Mouse (Mus musculus) splenic B cell, adult 2 months (primary cell): ENCODE results near the gene Kcnj14.
A peak's percentile ranks its signal among the peaks of the same experiment; 100 is the strongest.

Experiments
- DNase-seq: peaks from one replicate; pipeline ENCODE4 v3.0.0-alpha.2; 2011; ENCODE audit warnings: low read depth, low spot score
- H3K27me3 ChIP-seq: 2 replicates; pipeline ENCODE4 v1.6.1; 2012; ENCODE audit warnings: mild to moderate bottlenecking, low read length, moderate library complexity, mixed read lengths; ENCODE audit not compliant: control insufficient read depth, poor library complexity, insufficient read depth, severe bottlenecking
- H3K36me3 ChIP-seq: 2 replicates; pipeline ENCODE4 v1.6.1; 2012; ENCODE audit warnings: mild to moderate bottlenecking, low read length, moderate library complexity, mixed read lengths; ENCODE audit not compliant: control insufficient read depth, poor library complexity, insufficient read depth, severe bottlenecking

Kcnj14 gene

DNA sequence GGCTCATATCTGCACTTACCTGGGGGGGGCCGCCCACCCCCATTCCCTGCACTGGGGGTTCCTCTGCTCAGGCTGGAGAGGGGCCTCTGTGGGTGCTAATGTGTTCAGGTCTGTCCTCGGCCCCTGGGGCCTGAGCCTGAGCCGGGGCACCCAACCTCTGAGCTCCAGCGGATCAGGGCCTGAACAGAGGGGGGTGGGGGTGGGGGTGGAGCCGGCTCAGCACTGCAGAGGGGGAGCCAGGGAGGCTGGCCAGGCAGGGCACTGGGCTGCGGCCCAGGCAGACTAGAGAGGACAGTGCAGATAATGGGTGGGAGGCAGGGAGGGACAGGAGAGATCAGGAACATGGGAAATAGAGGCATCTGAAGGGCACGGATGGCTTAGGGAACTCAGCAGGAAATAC is at the start of gene Kcnj14:
Gene Kcnj14 (minus strand): TSS at position 185 of the 400 bp plus-strand sequence.
- no peak for DNase-seq
- H3K27me3 ChIP-seq = no peaks in the 10 kb centered on the region

DNA sequence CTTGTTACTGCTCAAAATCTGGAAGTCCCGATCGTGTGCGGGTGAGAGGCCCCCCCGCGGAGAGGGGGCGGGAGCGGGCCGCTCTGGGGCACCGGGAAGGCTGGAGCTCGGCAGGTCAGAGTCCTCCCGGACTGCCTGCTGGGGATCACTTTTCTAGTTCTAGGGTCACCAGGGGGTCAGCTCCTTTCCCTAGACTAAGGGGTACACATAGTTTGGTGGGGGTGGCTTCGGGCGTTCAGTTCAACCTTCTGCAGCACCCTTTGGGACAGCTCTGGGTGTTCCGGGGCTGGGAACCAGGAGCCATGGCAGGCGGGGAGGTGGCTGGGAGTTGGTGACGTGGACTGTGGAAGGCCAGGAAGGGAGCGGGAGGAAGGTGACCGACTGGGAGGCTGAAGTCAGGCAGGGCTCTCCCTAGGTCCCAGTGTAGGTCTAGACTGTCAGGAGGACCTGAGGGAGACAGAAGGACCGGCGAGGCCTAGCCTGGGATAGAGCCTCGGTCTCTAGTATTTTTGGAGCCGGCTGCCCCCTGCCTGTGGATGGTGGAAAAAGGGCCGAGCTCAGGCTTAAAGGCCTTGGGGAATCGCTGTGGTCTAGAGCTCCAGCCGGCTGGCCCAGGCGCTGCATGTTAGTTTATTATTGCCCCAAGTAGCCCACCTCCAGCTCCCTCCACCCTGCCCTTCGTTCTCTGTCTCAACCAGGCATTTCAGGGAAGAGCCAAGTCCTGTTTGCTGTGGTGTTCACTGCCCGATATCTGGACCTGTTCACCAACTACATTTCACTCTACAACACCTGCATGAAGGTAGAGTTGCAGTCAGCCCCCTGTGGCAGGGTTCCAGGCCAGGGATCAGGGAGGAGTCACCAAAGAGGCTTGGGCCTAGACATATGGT is 48.7 kb upstream of the Kcnj14 start:
- DNase-seq = peak; percentile 63
- Histone ChIP-seq H3K36me3 (peaks cover 6% of the 10 kb centered on the region; the same call in 1 of the 2 replicates), H3K27me3 (no peaks in the 10 kb centered on the region)

More for the DNA sequence above, at the start of gene Kcnj14:
- H3K36me3 ChIP-seq = peaks cover 4% of the 10 kb centered on the region

DNA sequence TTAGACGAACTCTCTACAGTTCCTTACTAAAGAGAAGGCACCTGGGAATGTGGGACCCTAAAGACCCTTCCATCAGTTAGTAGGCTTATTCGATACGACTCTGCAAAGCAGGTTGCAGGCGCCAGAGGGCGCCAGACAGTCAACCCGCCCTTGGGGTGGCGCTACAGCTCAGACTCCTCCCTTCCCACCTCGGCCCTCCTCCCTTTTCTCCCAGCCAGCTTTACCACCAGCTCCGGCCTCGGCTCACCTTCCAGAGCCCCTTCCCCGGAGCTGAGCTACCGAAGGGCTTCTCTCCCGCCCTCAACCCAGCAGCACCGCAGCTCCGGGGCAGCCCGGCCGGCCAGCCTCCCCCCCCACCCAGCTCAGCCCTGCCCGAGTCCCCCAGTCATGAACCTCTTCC is 48.0 kb upstream of the Kcnj14 start, which contains the start of gene Kdelr1:
Gene Kdelr1 (plus strand): TSS at position 149 of the 400 bp plus-strand sequence.
- no peaks in the 10 kb centered on the region for H3K27me3 ChIP-seq
- DNase-seq = peak; percentile 93

DNA sequence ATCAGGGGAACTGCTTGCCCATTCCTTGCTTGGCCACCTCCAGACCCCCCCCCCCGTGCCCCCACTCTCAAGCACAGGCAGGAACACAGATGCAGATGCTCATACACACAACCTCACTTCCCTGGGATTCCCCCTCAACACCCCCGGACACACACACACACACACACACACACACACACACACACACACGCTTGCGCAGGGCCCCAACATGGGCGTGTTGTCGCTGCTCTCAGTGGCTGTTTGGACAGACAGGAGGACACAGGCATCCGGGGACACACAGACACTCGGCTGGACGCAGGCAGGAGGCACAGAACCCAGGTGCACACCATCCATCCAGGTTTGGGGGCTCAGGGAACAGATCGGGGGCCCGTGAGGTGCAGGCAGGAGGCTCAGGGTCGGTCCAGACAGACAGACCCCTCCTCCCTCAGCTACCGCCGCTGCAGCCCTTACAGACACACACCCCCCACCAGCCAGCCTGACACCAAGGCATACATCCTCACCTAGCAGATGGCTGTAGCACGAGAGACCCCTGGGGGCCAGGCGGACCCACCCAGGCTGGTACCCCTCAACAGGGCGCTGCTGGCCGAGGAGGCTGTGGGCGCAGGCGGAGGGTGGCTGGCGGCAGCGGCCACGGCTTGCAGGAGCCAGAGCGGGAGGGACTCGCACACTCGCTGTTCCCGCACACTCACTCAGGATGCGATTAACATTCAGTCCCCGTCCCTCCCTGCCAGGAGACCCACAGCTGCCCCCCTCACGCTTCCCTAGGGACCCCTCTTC is 45.9 kb upstream of the Kcnj14 start:
- DNase-seq = peak; percentile 32
- Histone ChIP-seq H3K27me3 (no peaks in the 10 kb centered on the region), H3K36me3 (0 out of 2 replicates have a peak, but pooled peaks cover 2% of the 10 kb centered on the region)

More for the DNA sequence above, 48.0 kb upstream of the Kcnj14 start, which contains the start of gene Kdelr1:
- H3K36me3 ChIP-seq = 0 out of 2 replicates have a peak, but pooled peaks cover 4% of the 10 kb centered on the region

DNA sequence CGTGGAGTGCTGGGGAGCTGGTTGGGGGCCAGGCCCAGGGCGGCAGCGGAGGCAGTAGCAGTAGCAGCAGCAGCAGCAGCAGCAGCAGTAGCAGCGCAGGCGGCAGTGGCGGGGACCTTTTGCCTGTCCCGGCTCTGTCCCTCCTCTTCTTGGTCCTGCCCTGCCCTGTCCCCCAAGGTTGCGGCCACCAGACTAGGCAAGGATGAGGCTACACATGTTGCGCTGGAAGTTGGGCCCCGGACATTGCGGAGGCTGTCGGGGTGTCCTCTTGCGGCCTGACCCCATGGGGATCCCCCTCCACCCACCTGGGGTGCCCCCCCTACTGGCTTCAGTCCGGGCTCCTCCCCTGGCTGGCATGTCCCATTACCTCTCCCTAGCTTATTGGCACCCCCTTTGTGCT is 45.2 kb upstream of the Kcnj14 start:
- Histone ChIP-seq H3K36me3 (no peaks in the 10 kb centered on the region), H3K27me3 (no peaks in the 10 kb centered on the region)
- DNase-seq = peak; percentile 34

DNA sequence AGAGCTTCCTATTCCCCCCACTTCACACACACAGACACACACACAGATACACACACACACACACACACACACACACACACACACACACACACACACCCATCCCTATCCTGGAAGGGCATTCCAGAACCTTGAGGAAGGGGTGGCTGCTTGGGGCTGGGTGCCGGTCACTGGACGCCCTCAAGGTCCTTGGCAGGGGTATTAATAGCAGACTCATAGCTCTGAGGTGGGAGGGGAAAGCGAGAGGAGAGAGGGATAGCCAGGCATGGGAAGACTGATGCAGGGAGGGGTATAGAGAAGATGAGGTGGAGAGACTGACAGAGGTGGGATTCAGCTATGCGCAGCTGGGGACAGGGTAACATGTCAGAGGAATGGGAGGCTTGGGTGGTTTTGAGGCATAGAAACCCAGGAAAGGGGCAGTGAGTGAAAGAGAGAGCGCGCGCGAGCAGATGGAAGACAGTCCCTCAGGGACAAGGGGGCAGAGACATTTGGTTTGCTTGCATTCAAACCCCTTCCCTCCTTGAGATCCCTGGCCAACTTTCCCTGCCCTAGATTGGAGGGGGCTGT is 44.6 kb upstream of the Kcnj14 start:
- H3K27me3 ChIP-seq = no peaks in the 10 kb centered on the region
- no peaks in the 10 kb centered on the region for H3K36me3 ChIP-seq
- DNase-seq = no peak

DNA sequence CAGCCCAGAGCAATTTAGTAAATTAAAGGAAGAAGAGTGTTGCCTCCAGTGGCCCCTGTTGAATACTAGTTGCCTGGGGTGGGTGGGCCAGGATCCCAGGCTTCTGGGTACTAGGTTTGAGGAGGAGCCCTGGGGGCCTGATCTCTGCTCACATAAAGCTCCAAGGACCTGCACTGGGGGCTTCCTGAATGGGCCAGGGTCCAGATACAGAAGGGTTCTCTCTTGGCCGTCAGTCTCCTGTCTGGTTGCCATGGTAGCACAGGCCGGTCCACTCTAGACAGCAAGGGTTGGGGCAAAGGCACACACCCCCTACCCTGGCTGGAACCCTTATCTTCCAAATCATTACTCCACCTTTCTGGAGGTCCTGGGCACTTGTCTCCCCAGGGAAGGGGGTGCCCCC is 43.3 kb upstream of the Kcnj14 start:
- H3K36me3 ChIP-seq = no peaks in the 10 kb centered on the region
- DNase-seq = no peak
- H3K27me3 ChIP-seq = no peaks in the 10 kb centered on the region

DNA sequence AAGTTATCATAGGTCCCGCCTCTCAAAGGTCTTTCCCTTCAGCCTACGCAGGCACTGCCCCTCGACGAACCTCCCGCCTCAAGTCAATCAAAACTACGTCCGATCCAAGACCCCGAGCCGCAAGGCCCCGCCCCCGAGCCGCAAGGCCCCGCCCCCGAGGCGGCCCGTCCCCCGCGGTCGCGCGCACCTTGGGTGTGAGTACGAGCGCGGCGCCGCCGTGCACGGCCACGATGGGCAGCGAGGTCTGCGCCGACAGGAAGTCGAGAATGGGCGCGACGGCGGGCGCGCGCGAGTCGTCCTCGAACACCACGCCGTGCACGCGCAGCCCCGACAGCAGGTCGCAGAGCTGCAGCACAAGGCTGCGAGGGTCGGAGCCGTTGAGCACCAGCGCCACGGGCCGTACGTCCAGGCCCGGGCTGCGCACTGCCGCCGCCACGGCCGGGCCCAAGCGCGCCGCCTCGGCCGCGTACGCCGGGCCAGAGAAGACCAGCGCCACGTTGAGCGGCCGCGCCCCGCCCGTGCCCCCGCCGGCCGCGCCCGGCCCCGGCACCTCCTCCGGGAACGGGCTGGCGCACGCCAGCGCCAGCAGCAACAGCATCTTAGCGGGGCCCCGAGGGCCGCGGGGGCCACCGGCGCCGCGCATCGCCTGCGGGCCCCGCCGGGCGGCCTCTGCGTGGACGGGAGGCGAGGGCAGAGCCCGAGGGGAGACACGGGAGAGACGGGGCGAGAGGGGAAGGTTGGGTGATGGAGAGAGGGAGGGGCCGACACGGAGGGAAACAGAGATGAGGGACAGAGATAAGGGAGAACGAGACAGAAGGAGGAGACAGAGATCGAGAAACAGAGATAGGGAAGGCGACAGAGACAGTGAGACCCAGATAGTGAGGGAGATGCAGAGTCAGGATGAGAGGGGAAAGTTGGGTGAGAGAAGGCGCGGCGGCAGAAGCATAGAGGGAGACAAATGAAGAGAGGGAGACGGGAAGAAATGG is 41.6 kb upstream of the Kcnj14 start:
- H3K27me3 ChIP-seq = no peaks in the 10 kb centered on the region
- H3K36me3 ChIP-seq = no peaks in the 10 kb centered on the region
- peak; percentile 93 for DNase-seq

DNA sequence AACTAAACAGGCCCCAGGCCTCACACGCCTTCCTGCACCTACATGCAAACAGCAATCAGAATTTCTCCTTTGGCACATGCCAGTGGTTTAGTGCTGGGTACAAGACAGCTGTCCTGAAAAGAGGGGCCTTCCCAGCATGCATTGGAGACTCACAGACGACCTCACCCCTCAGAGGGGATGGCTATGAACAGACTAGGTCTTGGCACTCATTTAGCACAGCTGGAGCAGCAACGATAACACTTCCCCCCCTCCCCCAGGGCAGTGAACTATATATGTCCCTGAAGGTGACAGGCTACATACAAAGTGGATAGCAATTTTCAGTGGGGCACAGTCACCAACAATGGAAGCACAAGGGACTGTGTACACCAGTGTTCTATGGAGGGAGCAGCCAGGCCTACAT is 39.9 kb upstream of the Kcnj14 start:
- H3K27me3 ChIP-seq = no peaks in the 10 kb centered on the region
- DNase-seq = no peak
- H3K36me3 ChIP-seq = no peaks in the 10 kb centered on the region

DNA sequence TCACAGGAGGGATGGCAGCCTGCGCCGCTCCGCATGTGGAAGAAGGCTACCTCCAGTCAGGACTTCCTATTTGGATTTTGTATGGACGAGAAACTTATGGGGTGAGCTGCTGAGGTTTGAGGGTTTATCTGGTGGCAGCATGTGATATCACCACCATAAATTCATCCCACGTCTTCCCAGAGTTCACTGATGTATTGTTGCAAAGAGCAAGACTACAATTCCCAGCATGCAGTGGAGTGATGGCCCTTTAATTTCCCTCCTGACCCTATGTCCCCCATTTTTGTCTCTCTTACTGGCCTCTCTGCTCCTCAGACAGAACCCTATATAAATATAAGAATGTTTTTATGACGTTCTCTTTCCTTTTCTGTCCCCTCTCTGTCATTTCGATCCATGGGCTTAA is 38.2 kb upstream of the Kcnj14 start:
- Histone ChIP-seq H3K27me3 (no peaks in the 10 kb centered on the region), H3K36me3 (no peaks in the 10 kb centered on the region)
- no peak for DNase-seq

DNA sequence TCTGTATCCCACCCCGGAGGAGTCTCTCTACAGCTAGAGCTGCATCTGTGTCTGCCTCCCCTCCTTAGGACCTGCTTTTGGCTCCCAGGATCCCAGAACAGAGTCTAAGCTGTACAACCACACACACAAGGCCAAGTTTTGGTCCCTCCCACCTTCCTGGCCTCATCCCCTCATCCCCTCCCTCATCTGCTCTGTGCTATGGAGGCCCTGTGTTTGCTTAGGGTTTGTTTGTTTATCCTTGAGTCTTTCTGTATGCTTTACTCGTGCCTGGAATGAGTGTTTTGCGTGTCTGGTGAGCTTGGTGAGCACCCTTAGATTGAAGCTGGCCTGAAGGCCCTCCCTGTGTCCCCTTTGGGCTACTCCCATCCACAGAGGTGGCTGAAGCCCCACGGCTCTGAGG is 34.4 kb upstream of the Kcnj14 start:
- no peaks in the 10 kb centered on the region for H3K27me3 ChIP-seq
- no peak for DNase-seq

DNA sequence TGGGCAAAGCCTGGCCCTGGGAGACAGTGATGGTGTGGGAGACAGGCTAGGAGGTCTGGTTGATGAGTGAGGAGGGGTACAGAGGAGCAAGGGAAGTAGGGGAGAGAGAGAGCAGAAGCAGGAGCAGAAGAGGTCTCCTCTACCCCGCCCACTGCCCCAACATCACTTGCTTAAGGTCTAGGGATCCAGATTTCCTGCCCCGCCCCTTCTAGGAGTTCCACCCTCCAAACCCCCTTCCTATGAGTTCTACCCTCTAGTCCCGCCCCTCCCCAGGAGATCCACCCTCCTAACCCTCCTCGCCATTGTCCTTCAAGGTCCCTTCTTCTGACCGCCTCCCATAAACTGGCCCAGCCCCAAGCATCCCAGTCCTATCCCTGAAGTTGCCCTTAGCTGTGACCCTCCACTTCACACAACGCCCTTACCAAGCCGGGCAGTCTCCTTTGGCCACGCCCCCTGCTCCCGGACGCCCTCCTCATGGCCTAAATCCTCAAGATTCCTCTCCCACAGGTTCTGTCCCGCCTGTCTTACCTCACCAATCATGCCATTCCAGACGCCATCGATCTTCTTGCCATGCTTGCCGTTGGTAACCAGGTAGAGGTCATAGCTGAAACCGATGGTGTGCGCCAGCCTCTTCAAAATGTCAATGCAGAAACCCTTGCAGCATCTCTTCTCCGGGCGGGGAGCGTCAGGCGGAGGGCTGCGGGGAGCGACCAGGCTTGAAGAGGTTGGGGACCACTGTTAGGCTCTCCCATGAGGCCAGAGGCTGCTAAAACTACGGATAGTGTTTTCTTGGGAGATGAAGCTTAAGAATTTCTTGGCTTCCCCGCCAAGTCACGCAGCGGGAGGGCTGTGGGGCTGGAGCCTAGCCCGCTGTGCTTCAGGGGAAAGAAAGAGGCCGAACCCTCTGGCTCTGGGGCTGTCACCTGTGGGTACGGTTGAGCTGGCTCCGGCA is 32.6 kb upstream of the Kcnj14 start:
- Histone ChIP-seq H3K36me3 (no peaks in the 10 kb centered on the region), H3K27me3 (no peaks in the 10 kb centered on the region)
- DNase-seq = no peak

More for the DNA sequence above, 34.4 kb upstream of the Kcnj14 start:
- no peaks in the 10 kb centered on the region for H3K36me3 ChIP-seq

DNA sequence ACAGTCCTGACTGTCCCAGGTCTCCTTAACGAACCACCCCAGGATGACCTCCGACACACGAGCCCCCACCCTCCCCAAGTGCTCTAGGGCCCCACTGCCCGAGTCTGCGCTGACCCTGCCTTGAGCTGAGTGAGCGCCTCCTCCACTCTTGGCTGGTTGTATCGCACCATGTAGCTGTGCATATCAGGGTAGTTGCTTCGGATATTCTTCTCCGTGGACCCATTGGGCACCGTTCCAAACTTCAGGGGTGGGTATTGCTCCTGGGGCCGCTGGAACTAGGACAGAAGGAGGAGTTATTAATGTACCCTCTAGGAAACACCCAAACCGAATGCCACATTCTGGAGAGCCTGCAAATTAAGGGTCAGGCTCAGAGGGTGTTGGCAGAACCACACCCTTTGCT is 28.5 kb upstream of the Kcnj14 start:
- no peak for DNase-seq
- no peaks in the 10 kb centered on the region for H3K36me3 ChIP-seq
- no peaks in the 10 kb centered on the region for H3K27me3 ChIP-seq
